Mouse (Mus musculus): ENCODE data around the gene Mtmr3. TPM values are rescaled to one million over a fixed set of nuclear protein-coding genes. Genes with fewer than 3 reads are reported as not detected.
"Not testable (repeated sequence)": the region's sequence is repeated elsewhere in the genome, so short reads cannot be mapped to it uniquely, and the experiment has no call there.

Mtmr3 gene
- total RNA-seq, 2 experiments from 2014 or later = 56.9 to 59.9 TPM

GRCm38 (mm10) chr11:4602691-4603441, 8.2 kb upstream of the Mtmr3 start:
- intact Hi-C loops (cut with DNase I) = no loop called here
- peak; percentile 63 to 69 for DNase-seq

DNA sequence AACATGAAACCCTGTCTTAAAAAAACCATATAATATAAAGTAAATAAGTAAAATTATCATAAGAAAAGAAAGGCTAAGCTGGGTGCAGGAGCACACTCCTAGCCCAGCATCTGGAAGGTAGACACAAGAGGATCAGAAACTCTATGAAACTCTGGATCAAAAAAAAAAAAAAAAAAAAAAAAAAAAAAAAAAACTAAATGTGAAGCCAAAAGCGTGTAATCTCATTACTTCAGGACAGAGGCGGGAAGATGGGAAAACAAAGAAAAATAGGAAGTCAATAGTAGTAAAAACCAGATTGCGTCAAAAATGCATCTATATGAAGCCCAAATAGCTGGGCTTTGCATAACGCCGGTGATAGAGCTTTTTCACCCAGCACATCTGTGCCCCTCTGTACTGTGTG, 7.2 kb upstream of the Mtmr3 start:
- intact Hi-C loops (cut with DNase I) = no loop called here
- no peak for DNase-seq

DNA sequence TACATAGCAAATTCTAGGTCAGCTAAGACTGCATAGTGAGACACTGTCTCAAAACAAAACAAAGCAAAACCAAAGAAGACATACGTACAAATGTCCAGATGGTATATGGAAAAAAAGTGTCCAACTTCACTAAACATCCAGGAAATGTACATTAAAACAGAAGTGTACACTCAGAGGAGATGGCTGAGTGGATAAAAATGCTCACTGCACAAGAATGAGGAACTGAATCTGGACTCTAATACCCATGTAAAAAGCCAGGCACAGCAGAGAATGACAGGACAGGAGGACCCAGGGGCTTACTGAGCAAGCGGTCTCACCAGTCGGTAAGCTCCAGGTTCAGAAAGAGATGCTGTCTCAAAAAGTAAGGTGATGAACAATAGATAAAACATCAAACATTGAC, 5.3 kb upstream of the Mtmr3 start:
- intact Hi-C loops (cut with DNase I) = no loop called here
- DNase-seq = no peak

GRCm38 (mm10) chr11:4598411-4598810, 3.7 kb upstream of the Mtmr3 start:
- intact Hi-C loops (cut with DNase I) = no loop called here
- DNase-seq = no peak

DNA sequence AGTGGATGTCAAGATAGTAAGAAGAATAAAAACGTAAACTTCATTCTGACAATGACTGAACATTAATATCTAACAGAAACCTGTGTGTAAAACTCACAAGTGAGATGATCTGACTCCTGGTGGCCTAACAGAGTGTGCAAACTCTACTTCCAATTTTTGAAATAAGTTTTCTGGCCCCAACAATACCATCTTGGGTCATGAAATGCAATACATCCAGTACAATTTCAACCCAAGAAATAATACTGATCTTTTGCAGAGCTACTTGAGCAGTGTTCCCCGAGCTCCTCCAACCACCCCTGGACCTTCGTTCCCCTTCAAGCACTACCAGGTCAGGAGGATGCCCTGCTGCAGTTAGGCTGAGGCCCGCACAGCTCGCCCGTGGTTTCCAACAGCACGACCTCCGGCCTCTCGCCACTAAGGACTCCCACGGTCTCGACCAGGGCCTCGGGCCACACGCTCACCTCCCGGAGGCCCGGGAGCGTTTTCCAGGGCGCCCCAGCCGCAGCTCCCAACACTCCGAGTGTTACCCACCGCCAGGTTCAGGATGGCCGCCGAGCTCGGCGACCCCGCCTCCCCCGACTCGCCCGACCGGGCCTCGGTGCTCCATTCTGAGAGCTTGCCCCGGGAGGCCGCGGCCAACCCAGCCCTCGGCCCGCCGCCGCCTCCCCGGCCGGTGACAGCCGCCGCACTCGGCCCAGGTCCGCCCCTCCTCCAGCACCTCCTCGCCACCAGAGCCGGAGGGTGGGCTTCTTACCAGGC, 635 bp downstream of the Mtmr3 start:
- intact Hi-C loops (cut with DNase I) = loop anchor here (2.0 kb wide), 1 partner anchor 43 kb away; the partner anchor contains the start of gene Ascc2
- DNase-seq = peak in 1 of 2 experiments; percentile 68

- no peak for DNase-seq
- intact Hi-C loops (cut with DNase I) = no loop called here
These were observed 1.2 kb downstream of the Mtmr3 start for GRCm38 (mm10) chr11:4593491-4593848.

DNA sequence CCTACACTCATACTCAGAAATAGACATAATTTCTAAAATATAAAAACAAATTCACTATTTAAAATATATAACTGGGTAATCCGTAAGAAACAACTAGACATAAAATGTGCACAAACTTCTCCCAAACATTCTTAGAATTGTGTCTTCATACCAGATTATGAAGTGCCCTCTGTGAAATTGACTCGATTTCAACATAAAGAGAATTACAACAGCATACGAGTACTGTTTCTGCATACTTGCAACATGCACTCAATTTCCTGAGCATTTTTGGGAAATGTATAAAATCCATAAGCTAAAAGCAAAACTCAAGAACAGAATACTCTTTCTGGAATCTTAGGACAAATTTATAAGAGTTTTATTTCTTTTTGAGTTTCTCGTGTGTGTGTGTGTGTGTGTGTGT, 2.9 kb downstream of the Mtmr3 start:
- no peak for DNase-seq
- intact Hi-C loops (cut with DNase I) = no loop called here

DNA sequence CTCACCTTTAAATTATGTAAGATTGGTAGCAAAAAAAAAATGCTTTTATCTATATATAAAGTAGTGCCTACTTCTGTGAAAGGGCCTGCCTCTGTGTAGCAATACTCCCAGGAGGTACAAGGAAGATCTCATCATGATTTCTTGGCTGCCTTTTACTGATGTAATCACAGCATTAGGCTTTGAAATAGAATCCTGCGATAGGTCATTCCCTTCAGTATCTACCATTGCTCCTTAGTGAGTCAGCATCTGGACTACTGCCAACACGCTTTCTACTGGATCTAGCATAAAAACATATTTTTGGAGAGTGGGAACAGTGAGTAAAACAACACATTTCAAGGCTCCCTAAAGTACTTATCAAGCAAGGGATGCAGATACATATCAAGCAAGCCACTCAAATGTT, 16.0 kb downstream of the Mtmr3 start:
- DNase-seq = peak; percentile 60
- intact Hi-C loops (cut with DNase I) = no loop called here

GRCm38 (mm10) chr11:4577079-4577478, 17.6 kb downstream of the Mtmr3 start:
- no peak for DNase-seq
- intact Hi-C loops (cut with DNase I) = no loop called here

DNA sequence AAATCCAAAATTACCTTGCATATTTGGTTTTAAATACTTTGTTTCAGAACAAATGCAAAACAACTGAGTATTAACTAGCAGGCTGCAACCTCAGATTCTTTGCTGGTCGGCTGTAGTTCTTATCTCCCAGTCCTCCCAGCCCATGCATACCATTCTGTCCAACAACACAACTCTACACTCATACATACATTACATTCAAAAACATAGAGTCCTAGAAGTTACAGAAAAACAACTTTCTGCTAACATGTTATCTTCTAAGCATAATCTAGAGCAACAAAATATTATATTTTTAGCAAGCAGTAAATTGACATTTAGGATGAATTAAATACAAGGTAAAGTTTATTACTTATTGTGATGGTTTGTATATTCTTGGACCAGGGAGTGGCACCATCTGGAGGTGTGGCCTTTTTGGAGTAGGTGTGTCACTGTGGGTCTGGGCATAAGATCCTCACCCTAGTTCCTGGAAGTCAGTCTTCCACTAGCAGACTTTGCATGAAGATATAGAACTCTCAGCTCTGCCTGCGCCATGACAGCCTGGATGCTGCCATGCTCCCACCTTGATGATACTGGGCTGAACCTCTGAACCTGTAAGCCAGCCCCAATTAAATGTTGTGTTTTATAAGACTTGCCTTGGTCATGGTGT, 18.5 kb downstream of the Mtmr3 start:
- DNase-seq; intact Hi-C loops (cut with DNase I): not testable (repeated sequence)

DNA sequence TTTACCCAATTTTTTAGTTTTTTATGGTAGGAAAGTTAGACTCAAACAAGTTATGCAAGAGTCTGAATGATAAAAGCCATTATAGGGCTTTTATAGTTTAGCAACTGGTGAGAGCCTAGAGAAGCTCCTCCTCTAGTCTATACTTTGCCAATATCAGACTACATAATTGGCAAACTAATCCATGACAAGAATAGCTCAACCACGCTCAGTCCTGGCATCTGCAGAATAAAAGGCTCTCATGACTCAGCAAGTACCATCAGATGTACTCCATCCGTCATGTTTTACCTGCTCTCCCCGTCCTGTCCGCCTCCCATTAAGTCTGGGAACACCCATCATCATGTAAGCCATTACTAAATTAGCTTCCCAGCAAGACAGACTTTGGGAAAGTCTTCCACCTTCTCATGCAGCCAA, 23.2 kb downstream of the Mtmr3 start:
- DNase-seq = peak; percentile 25 to 39

DNA sequence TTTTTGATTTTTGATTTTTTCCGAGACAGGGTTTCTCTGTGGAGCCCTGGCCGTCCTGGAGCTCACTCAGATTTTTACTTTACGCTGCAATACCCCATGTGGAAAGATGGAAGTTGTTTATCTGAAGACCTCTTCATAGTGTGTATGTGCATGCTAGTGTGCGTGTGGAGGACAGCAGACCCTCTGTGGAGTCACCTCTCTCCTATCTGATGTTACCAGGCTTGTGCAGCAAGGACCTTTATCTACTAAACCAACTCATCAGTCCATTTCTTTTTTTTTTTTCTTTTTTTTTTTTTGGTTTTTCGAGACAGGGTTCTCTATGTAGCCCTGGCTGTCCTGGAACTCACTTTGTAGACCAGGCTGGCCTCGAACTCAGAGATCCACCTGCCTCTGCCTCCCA, 28.3 kb downstream of the Mtmr3 start:
- intact Hi-C loops (cut with DNase I) = no loop called here
- DNase-seq = no peak

More for the DNA sequence above, 23.2 kb downstream of the Mtmr3 start:
- intact Hi-C loops (cut with DNase I) = no loop called here

DNA sequence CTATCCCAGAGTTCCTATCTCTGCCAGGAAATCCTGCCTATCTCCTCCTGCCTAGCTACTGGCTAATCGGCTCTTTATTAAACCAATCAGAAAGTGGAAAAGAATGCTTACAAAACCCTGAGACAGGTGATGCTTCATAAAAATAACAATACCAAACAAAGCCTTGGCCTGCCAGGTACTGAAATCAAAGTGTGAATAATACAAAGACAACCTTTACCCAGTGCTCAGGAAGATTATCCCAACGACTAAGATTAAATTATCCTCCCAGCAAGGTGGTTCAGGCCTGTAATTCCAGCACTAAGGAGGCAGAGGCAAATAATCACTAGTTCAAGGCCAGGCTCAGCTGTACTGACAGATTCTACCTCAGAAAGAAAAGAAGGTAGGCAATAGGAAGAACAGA, 29.1 kb downstream of the Mtmr3 start:
- intact Hi-C loops (cut with DNase I) = no loop called here
- no peak for DNase-seq

DNA sequence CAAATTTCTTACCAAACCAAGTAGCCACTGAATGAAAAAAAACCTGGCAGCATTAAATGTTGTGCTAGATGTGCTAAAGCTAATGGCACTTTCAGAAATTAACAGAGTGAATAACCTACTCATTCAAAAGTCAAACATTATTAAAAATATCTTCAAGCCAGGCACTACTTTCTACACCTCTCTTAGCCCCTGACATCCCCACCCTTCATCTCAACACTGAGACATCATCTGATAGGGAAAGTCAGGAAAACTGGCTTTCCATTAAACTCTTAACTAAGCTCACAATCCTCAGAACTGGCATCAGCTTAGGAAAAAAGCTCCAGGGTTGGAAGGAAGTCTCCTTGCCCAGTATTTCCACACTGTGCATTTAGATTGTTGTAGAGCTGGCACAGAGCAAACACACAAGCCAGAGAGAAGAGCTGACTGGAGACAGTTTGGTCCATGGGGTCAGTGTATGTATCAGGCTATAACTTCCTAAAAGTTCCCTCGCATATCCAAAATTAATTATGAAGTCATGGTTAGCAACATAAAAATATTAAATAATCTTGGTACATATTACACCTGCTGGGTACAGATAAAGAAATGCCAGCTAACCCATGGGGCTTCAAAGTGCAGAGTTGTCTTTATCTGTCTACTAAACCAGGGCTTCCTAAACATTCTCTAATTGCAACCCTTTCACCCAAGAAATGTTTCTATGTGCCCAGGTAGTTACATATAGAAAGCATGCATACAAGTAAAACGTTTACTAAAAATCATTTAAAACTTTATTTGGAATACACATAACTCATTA, 41.2 kb downstream of the Mtmr3 start:
- no peak for DNase-seq
- intact Hi-C loops (cut with DNase I) = no loop called here

GRCm38 (mm10) chr11:4547569-4547968, 47.1 kb downstream of the Mtmr3 start:
- DNase-seq = no peak
- intact Hi-C loops (cut with DNase I) = no loop called here

- no peak for DNase-seq
These were observed 48.7 kb downstream of the Mtmr3 start for GRCm38 (mm10) chr11:4545976-4546375.

GRCm38 (mm10) chr11:4545401-4545800, 49.3 kb downstream of the Mtmr3 start:
- intact Hi-C loops (cut with DNase I) = no loop called here
- DNase-seq = no peak

More at GRCm38 (mm10) chr11:4545976-4546375, 48.7 kb downstream of the Mtmr3 start:
- intact Hi-C loops (cut with DNase I) = no loop called here

DNA sequence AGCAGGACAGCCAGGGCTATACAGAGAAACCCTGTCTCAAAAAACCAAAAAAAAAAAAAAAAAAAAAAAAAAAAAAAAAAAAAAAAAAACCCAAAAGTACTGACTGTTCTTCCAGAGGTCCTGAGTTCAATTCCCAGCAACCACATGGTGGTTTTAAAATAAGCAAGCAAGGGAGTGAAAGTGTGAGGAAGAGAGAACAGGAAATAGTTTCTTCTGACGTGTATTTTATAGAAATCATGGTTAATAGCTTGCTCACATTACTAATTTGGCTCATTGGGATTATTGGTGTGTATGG, 50.1 kb downstream of the Mtmr3 start:
- DNase-seq; intact Hi-C loops (cut with DNase I): not testable (repeated sequence)

GRCm38 (mm10) chr11:4543746-4544626, 50.7 kb downstream of the Mtmr3 start:
- intact Hi-C loops (cut with DNase I) = no loop called here
- DNase-seq = no peak

DNA sequence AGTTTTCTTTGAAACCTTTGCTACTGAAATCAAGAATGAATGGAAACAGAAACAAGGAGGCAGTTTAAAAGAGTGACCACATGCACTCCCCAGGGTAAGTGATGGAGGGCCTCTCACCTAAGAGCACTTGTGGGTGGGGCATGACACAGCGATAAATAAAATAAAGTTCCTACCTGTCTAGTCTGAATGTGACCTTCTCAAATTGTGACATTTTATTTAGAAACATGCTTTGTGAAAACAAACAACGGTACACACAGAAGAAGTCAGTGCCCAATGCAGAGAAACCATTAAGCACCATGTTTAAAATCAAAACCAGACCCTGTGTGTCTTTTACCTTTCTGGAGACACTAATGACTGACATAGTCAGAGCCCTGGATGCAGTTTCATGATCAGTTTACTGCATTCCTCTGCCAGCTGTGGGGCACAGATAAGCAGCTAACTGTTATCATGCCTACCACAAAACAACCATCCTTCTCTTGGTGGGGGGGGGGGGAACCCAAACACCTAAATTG, 51.6 kb downstream of the Mtmr3 start:
- no peak for DNase-seq

More for the DNA sequence above, 51.6 kb downstream of the Mtmr3 start:
- intact Hi-C loops (cut with DNase I) = no loop called here
